Mouse (Mus musculus) megakaryocyte, embryonic 14.5 days (primary cell): ENCODE results near the gene Hist2h2be.

ENCODE experiments used
- FLI1 ChIP-seq: IDR thresholded peaks from 2 replicates; pipeline ENCODE4 v1.6.1; 2012; ENCODE audit warnings: low read length, inconsistent platforms, mixed read lengths
- GATA1 ChIP-seq: IDR thresholded peaks from 3 replicates; pipeline ENCODE4 v1.6.1; 2012; ENCODE audit warnings: mixed read lengths, low read length, inconsistent platforms, borderline replicate concordance

GRCm38 (mm10) chr3:96234914-96235313, 14.0 kb downstream of the Hist2h2be start:
- TF ChIP-seq GATA1 (no peak), FLI1 (no peak)
